Mouse (Mus musculus) right cerebral cortex, postnatal 4 days (tissue): ENCODE data around the gene Hpse.

Source experiments
- DNase-seq: peaks from one replicate; pipeline ENCODE4 v3.0.0-alpha.2; 2022

Gene Hpse

DNA sequence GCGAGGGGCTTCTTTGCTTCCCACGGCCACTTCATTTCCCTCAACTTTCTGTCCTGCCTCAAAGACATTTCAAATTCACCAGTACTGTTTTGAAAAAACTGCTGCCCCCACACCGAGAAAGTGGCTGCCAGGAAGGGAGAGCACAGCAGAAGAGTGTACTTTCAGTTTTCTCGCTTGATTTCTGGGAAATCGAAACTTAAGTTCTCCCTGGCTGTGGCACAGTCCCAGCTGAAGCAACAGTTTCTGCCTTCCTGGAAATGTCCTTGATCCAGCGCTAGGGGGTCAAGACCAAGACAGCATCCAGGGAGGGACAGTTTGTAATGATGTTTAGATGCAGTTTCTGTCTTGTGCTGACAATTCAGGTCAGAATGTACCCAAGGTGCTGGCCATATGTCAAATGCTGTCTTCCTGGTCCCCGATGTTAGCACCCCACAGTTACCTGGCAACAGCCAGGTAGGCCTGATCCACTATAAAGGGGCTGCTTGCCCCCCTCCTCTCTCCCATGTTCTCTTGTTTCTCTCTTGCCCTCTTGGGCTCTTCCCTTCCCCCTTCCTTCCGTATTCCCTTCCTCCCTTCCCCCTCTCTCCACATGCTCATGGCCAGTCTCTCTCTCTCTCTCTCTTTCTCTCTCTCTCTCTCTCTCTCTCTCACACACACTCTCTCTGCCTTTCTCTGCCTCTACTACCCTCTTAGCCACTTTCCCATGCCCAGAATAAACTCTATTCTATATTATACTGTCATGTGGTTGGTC, 82.5 kb downstream of the Hpse start:
- DNase-seq: no peak

DNA sequence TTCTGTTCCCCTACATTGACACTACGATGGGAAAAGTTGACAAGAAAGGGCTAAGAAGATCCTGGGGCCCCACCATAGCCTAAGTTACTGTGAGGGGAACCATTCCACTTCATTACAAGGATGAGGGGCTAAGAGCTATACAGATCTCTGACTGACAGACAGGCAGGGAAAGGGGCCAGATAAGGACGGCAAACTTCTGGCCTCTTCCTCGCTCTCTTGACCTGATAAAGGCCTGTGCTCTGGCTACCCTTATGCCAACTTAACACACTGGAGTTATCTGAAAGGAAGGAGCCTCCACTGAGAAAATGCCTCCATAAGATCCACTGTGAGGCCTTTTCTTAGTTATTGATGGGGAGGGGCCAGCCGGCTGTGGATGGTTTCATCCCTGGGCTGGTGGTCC, 83.6 kb downstream of the Hpse start:
- DNase-seq: no peak

DNA sequence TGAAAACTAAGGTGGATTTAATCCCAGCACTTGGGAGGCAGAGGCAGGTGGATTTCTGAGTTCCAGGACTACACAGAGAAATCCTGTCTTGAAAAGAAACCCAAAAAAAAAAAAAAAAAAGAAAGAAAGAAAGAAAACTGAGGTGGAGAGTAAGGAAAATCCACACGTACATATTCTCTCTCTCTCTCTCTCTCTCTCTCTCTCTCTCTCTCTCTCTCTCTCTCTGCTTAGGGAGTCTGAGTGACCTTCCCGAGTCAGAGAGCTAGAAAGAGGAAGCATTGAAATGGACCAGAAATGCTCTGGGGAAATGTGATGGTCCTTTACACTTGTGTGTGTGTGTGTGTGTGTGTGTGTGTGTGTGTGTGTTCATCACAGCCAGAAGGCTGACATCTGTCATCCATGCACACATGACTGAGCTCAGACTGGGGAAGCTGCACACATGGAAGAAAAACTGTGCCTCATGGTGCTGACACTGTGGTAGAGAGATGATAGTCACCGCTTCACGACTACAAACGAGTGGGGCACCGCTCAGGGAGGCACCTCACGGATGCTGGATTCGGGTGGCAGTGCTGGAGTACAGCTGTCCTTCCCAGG, 84.5 kb downstream of the Hpse start:
- DNase-seq: no peak

DNA sequence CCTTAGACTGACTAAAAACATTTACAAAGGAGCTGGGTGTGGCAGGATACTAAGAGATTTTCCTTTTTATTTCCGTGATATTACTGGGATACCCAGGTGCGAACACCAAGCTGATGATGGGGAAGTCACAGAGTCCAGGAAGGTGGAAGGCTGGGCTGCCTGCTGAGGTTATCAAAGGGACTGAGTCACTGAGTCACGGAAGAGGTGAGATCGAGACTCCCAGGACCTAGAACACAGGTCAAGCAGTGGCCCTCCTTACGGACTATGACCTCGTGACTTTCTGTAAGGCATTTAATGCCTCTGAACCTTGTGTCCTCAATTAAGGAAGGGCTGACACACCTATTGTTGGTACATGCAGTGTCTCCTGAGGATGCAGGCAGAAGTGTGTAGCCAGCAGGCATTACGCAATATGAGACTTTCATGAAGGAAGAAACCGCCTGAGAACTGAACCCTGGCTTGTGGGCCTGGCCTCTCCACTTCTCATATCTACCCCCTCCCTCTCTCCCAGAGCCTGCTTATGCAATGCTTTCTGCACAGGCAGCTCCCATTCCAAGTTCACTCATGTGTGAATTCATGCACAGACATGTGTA, 86.9 kb downstream of the Hpse start:
- DNase-seq: no peak
